Mouse (Mus musculus) myocyte (in vitro differentiated cells): ENCODE data around the gene Ankrd26.

Source experiments
- CEBPB ChIP-seq: IDR thresholded peaks from 2 replicates; pipeline ENCODE4 v1.6.1; 2011; ENCODE audit warnings: mild to moderate bottlenecking, moderate library complexity; ENCODE audit not compliant: poor library complexity, insufficient read depth, severe bottlenecking
- MYOG ChIP-seq, 3 experiments: IDR thresholded peaks; one replicate each; pipeline ENCODE4 v1.6.1; 2011; ENCODE audit warnings: control low read depth in 2 of 3, low read depth in 2 of 3, mild to moderate bottlenecking in 2 of 3; ENCODE audit not compliant: insufficient read length in 2 of 3, control insufficient read depth in 1 of 3, insufficient read depth in 1 of 3
- POLR2A ChIP-seq: IDR thresholded peaks from one replicate; pipeline ENCODE4 v1.6.1; 2011; ENCODE audit warnings: low read depth, mild to moderate bottlenecking, control low read depth, moderate library complexity; ENCODE audit not compliant: insufficient read length

DNA sequence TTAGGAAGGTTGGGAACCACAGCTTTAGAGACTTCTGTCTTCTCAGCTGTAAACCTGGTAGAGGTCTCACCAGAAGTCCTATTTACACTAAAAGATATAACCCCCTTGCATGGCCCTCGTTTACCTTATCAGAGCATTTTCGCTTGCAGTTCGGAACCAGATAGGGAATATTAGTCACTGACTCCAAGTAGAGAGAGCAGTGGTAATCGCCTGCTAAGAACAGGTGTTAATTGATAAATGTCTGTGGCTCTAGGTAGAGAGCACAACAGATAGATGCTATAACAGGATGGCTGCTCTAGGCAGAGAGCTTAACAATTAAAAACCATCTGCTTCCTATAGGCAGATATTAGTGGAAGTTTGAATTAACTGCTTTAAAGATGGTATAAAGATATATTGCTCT is 23.4 kb downstream of the Ankrd26 start:
- TF ChIP-seq POLR2A (no peak), CEBPB (no peak), MYOG (IDR thresholded peaks at IDR 0.05; ENCODE audit: control insufficient read depth in 1 of 3, insufficient read depth in 1 of 3, insufficient read length in 2 of 3, low read depth in 2 of 3) (no peak)
